Mouse (Mus musculus): ENCODE measurements around the gene Txnrd2.

DNA sequence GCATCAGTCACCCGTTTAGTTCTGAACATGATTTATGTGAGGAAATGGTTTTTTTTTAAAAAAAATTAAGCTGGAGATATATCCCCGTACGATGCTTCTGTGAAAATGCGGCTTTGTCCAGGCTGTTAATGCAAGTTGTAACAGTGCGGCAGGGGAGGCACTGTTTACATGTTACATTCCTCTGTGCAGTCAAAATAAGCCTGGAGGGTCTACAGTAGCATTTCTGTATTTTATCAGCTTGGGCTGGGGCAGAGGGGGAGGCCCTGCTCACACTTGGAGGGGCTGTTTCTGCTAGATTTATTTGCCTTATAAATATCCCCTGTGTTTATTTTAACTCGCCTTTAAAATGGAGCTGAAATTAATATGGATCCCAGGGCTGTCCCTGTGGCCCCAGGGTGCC is 21.9 kb downstream of the Txnrd2 start:
- TF ChIP-seq CEBPB (IDR thresholded peaks at IDR 0.05; ENCODE audit: insufficient read depth, poor library complexity, severe bottlenecking) (no peak), SRF (IDR thresholded peaks at IDR 0.05; ENCODE audit: control insufficient read depth, insufficient read length, low read depth) (no peak), POLR2A (IDR thresholded peaks at IDR 0.05; ENCODE audit: insufficient read length, low read depth) (no peak), MYOD1 (IDR thresholded peaks at IDR 0.05; ENCODE audit: control insufficient read depth in 1 of 3, insufficient read length in 2 of 3, low read depth in 2 of 3) (no peak), POLR2AphosphoS2 (IDR thresholded peaks at IDR 0.05; ENCODE audit: insufficient read length, low read depth) (no peak), USF1 (IDR thresholded peaks at IDR 0.05; ENCODE audit: low read depth) (no peak)

Data from myocyte (in vitro differentiated cells).